Mouse (Mus musculus) intestine, embryonic 16.5 days (tissue): ENCODE data around the gene Fam120b. TPM values are rescaled to one million over a fixed set of nuclear protein-coding genes. Genes with fewer than 3 reads are reported as not detected.

Experiments used
- ATAC-seq: fragments of 200-750 bp; cut with Nextera tagmentation; 2 replicates; pipeline ENCODE4 v1.8.0; 2017; ENCODE audit warnings: moderate TSS enrichment, moderate library complexity
- H3K27ac ChIP-seq: fragments of 300-500 bp; sonication (generic); 2 replicates; pipeline ENCODE4 v1.5.1; 2014; ENCODE audit warnings: mild to moderate bottlenecking, low read length
- H3K27me3 ChIP-seq: fragments of 300-500 bp; sonication (generic); replicated peaks from 2 replicates; pipeline ENCODE4 v1.6.1; 2014; ENCODE audit warnings: low read length, control low read depth, mixed read lengths; ENCODE audit not compliant: control insufficient read depth, insufficient read depth
- H3K36me3 ChIP-seq: fragments of 300-500 bp; sonication (generic); 2 replicates; pipeline ENCODE4 v1.6.1; 2014; ENCODE audit warnings: low read length, control low read depth; ENCODE audit not compliant: control insufficient read depth, insufficient read depth
- H3K4me1 ChIP-seq: fragments of 300-500 bp; sonication (generic); 2 replicates; pipeline ENCODE4 v1.6.1; 2014; ENCODE audit warnings: low read length, control low read depth, mixed read lengths; ENCODE audit not compliant: control insufficient read depth, insufficient read depth
- H3K4me2 ChIP-seq: fragments of 300-500 bp; sonication (generic); 2 replicates; pipeline ENCODE4 v1.6.1; 2014; ENCODE audit warnings: low read depth, low read length, control low read depth
- H3K4me3 ChIP-seq: fragments of 300-500 bp; sonication (generic); 2 replicates; pipeline ENCODE4 v1.5.1; 2014; ENCODE audit warnings: mild to moderate bottlenecking, low read length
- H3K9ac ChIP-seq: fragments of 300-500 bp; sonication (generic); 2 replicates; pipeline ENCODE4 v1.6.1; 2014; ENCODE audit warnings: low read depth, low read length
- H3K9me3 ChIP-seq: fragments of 300-500 bp; sonication (generic); 2 replicates; pipeline ENCODE4 v1.6.1; 2016; ENCODE audit warnings: low read length, control low read depth; ENCODE audit not compliant: control insufficient read depth
- WGBS: fragments of 180-500 bp; shearing (Covaris S2); extraction: QIAGEN DNeasy Blood & Tissue Kit; methylation state at CpG from one replicate; pipeline ENCODE4 v1.1.7; 2014; 5-methylcytosine and 5-hydroxymethylcytosine counted together
- polyA plus RNA-seq: library from polyadenylated mRNA; unstranded; fragments of >200 nt; fragmentation: Nextera tagmentation; extraction: Ambion mirVana; gene quantifications from 2 replicates; pipeline ENCODE4 v1.2.1, GENCODE M21; 2015

The Fam120b gene
- polyA plus RNA-seq, 1 experiment from 2014 or later: 27.4 TPM

DNA sequence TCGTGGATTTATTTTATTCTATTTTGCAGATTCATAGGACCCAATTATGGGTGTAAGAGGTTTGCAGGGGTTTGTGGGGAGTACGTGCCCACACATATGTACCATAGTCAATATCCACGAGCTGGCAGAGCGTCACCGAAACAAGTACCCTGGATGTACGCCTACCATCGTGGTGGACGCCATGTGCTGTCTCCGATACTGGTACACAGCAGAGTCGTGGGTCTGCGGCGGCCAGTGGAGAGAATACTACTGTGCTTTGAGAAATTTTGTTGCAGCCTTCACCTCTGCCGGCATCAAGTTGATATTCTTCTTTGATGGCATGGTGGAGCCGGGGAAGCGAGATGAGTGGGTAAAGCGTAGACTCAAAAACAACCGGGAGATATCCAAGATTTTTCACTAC, 5.7 kb downstream of the Fam120b start:
- H3K4me2 ChIP-seq: no peak overlapping the region
- no peak for ATAC-seq
- no peak overlapping the region for H3K27ac ChIP-seq
- H3K4me3 ChIP-seq: no peak overlapping the region
- H3K27me3 ChIP-seq: no peaks in the 10 kb centered on the region
- H3K36me3 ChIP-seq: peaks cover 15% of the 10 kb centered on the region
- 95% methylated on average over 17 of the region's 17 CpGs for WGBS
- H3K9ac ChIP-seq: no peak overlapping the region
- H3K4me1 ChIP-seq: peaks cover 8% of the 10 kb centered on the region
- no peaks in the 10 kb centered on the region for H3K9me3 ChIP-seq

- H3K9ac ChIP-seq: no peak overlapping the region
- no peaks in the 10 kb centered on the region for H3K27me3 ChIP-seq
- no peaks in the 10 kb centered on the region for H3K4me1 ChIP-seq
- ATAC-seq: no peak
- H3K27ac ChIP-seq: no peak overlapping the region
- WGBS: 81% methylated on average over 2 of the region's 2 CpGs
- H3K9me3 ChIP-seq: no peaks in the 10 kb centered on the region
- peaks cover 26% of the 10 kb centered on the region for H3K36me3 ChIP-seq
- H3K4me3 ChIP-seq: no peak overlapping the region
- H3K4me2 ChIP-seq: no peak overlapping the region
Observed at GRCm38 (mm10) chr17:15406576-15406975, 10.6 kb downstream of the Fam120b start.

GRCm38 (mm10) chr17:15409261-15409660, 13.3 kb downstream of the Fam120b start:
- WGBS: 89% methylated on average over 10 of the region's 10 CpGs
- H3K36me3 ChIP-seq: peaks cover 15% of the 10 kb centered on the region
- no peak for ATAC-seq

DNA sequence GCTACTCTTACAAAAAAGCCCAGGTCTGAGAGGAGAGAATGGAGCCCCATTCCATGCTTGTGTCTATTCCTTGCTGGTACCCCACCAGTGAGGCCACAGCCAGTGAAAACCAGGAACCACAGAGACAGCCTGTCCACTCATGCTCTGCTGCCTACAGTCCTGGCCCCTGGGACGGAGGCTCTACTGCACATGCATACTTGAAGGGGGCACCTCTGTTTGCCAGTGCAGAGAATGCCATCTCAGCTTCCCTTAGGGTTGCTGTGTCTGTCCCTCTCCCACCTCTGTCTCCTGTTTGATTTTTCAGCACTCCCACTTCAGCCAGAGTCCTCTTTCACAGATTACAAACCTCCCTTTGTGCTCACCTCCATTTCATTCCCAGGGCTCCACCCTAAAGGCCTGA, 14.9 kb downstream of the Fam120b start:
- peaks cover 16% of the 10 kb centered on the region for H3K36me3 ChIP-seq
- H3K4me3 ChIP-seq: no peak overlapping the region
- H3K9ac ChIP-seq: no peak overlapping the region
- no peaks in the 10 kb centered on the region for H3K27me3 ChIP-seq
- WGBS: 96% methylated on average over 1 of the region's 1 CpGs
- ATAC-seq: no peak
- no peak overlapping the region for H3K27ac ChIP-seq
- H3K4me1 ChIP-seq: no peaks in the 10 kb centered on the region
- H3K9me3 ChIP-seq: no peaks in the 10 kb centered on the region
- no peak overlapping the region for H3K4me2 ChIP-seq

More at GRCm38 (mm10) chr17:15409261-15409660, 13.3 kb downstream of the Fam120b start:
- no peaks in the 10 kb centered on the region for H3K4me1 ChIP-seq
- H3K27me3 ChIP-seq: no peaks in the 10 kb centered on the region
- no peak overlapping the region for H3K27ac ChIP-seq
- H3K9me3 ChIP-seq: no peaks in the 10 kb centered on the region
- no peak overlapping the region for H3K4me2 ChIP-seq
- no peak overlapping the region for H3K9ac ChIP-seq
- H3K4me3 ChIP-seq: no peak overlapping the region

GRCm38 (mm10) chr17:15416596-15417215, 20.7 kb downstream of the Fam120b start:
- no peak overlapping the region for H3K4me3 ChIP-seq
- H3K9ac ChIP-seq: no peak overlapping the region
- no peaks in the 10 kb centered on the region for H3K9me3 ChIP-seq
- 88% methylated on average over 12 of the region's 12 CpGs for WGBS
- H3K4me1 ChIP-seq: no peaks in the 10 kb centered on the region
- no peak overlapping the region for H3K27ac ChIP-seq
- H3K27me3 ChIP-seq: no peaks in the 10 kb centered on the region
- H3K36me3 ChIP-seq: peaks cover 30% of the 10 kb centered on the region
- H3K4me2 ChIP-seq: no peak overlapping the region
- no peak for ATAC-seq

GRCm38 (mm10) chr17:15419534-15419933, 23.5 kb downstream of the Fam120b start:
- Histone ChIP-seq H3K4me2 (no peak overlapping the region), H3K9ac (no peak overlapping the region), H3K4me3 (no peak overlapping the region), H3K4me1 (no peaks in the 10 kb centered on the region), H3K27me3 (no peaks in the 10 kb centered on the region), H3K36me3 (peaks cover 36% of the 10 kb centered on the region), H3K27ac (no peak overlapping the region), H3K9me3 (peaks cover 3% of the 10 kb centered on the region; the same call in 1 of the 2 replicates)
- WGBS: 82% methylated on average over 8 of the region's 8 CpGs
- no peak for ATAC-seq

- Histone ChIP-seq H3K27ac (no peak overlapping the region), H3K4me3 (no peak overlapping the region), H3K4me2 (no peak overlapping the region), H3K27me3 (no peaks in the 10 kb centered on the region), H3K36me3 (peaks cover 36% of the 10 kb centered on the region), H3K9ac (no peak overlapping the region), H3K9me3 (peaks cover 3% of the 10 kb centered on the region; the same call in 1 of the 2 replicates), H3K4me1 (no peaks in the 10 kb centered on the region)
- WGBS: 95% methylated on average over 8 of the region's 8 CpGs
- no peak for ATAC-seq
Observed at GRCm38 (mm10) chr17:15420021-15420603, 24.1 kb downstream of the Fam120b start.

DNA sequence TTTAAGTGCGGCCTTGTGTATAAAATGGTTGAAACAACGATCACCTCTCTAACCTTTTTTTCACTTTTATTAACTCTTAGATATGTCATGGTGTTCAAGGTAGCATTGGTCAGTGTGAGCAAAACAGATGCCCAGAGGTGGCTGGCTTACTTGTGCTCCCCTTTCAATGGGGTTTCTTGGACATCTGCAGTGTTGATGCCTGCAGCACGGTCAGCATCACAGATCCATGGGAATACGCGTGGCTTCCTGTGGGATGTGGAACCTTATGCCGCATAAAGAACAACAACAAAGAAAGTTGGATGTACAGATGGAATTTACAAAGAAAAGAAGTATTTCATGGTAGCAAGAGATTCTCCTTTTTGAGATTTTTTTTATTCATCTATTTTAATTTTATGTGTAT, 25.4 kb downstream of the Fam120b start:
- no peak for ATAC-seq
- H3K36me3 ChIP-seq: peaks cover 43% of the 10 kb centered on the region
- no peak overlapping the region for H3K9ac ChIP-seq
- H3K27ac ChIP-seq: no peak overlapping the region
- H3K4me2 ChIP-seq: no peak overlapping the region
- H3K4me1 ChIP-seq: no peaks in the 10 kb centered on the region
- WGBS: 95% methylated on average over 6 of the region's 6 CpGs
- no peak overlapping the region for H3K4me3 ChIP-seq
- H3K9me3 ChIP-seq: peaks cover 3% of the 10 kb centered on the region; the same call in 1 of the 2 replicates
- H3K27me3 ChIP-seq: no peaks in the 10 kb centered on the region

DNA sequence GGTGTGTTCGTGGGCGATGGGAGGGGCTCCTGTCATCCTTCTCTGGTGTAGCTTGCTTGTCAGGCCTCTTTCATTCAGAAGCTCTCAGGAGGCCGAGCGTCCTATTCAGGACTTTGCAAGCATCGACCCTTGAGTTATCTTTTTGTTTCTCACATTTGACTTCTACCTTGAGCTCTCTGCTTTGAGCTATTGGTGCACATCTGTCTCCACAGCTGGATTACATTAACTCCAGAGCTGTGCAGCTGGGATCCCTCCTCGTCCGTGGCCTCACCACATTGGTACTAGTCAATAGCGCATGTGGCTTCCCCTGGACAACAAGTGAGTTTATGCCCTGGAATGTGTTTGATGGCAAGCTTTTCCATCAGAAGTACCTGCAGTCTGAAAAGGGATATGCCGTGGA, 26.7 kb downstream of the Fam120b start:
- WGBS: 92% methylated on average over 9 of the region's 9 CpGs
- Histone ChIP-seq H3K27me3 (no peaks in the 10 kb centered on the region), H3K36me3 (peaks cover 39% of the 10 kb centered on the region), H3K27ac (no peak overlapping the region), H3K9ac (no peak overlapping the region), H3K4me1 (no peaks in the 10 kb centered on the region), H3K9me3 (peaks cover 3% of the 10 kb centered on the region; the same call in 1 of the 2 replicates), H3K4me2 (no peak overlapping the region), H3K4me3 (no peak overlapping the region)
- no peak for ATAC-seq
